Mouse (Mus musculus) embryonic stem cell, embryonic (primary cell): Measurements from ENCODE around the gene Thbs4.

Source experiments
- CTCF ChIA-PET, 4 experiments: fragments of 300-600 bp in 2 of 4; fragments of 350-600 bp in 2 of 4; sonication (Branson Sonifier 250); formaldehyde crosslinking; loops; one replicate each; lab custom pipeline; 2022; ENCODE audit warnings: inconsistent platforms in 2 of 4; lab: Charles Lee
- POLR2A ChIA-PET, 4 experiments: fragments of 300-600 bp in 2 of 4; fragments of 350-600 bp in 2 of 4; sonication (Branson Sonifier 250); formaldehyde crosslinking; loops; one replicate each; lab custom pipeline; 2022; ENCODE audit warnings: antibody characterized with exemption in 4 of 4, inconsistent platforms in 1 of 4; lab: Charles Lee

Thbs4 gene

DNA sequence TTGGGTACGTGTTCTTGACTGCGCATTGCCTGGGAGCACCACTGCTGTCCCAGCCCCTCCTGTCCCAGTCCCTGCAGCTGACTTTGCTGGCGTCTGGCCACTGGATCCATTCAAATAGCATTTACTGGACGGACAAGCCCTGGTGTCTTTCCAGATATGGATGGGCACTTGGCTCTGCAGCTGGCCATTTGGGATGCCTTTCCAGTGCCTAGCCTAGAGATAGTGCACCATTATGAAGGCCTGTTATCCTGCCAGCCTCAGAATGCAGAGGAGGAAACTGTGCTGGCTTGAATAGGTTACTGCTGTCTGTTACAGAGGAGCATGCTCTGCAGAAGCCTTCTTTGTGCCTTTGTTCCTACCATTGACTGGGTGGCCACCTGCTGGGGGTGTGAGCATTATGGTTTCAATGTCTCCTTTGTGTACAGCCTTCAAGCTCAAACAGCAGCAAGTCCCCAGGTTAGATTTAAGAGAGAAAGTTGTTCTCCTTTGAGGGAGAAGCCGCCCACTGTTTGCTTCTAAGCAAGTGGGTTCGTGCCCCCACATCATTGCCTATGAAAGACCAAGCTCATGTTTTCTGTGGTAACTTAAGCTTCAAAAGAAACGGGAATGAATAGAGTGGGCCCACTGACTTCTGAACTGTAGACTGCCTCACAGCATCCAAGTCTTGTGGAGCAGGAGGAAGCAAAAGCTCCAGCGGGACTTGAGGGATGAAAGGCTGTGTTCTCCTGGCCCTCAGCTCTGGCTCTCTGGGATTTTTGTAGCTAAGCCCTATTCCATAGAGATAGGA lies 91.2 kb downstream of the Thbs4 start:
- ChIA-PET CTCF (interaction anchor here in 1 of 4 experiments (0.6 to 0.8 kb wide), 2 partner anchors 29 to 75 kb away, joined by 3 read pairs; no protein-coding TSS in a partner anchor), POLR2A (interaction anchor here in 3 of 4 experiments (0.5 to 1.6 kb wide), 8 partner anchors 9 to 1186 kb away, joined by 3 to 8 read pairs (median 4); partner anchors contain the start of genes Msh3 (in 2 of the 3), Serinc5 (in 2 of the 3) and Dhfr (in 1 of the 3))

DNA sequence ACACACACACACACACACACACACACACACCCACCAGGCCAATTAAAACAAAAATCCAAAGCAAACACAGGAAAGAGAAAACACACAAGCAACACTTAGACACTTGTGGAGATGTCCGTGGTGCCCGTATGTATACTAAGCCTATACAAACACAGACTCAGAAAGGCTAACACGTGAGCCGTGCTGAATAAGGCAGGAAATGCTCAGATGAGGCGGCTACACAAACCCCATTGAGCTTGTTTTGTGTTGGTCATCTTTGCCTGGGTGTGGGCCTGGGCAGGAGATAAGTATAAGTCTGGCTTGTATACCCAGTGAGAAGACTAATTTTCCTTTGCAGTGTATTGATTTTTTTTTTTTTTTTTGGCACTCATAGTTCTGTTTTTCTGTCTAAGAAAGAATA lies 92.6 kb downstream of the Thbs4 start:
- ChIA-PET CTCF (no interaction called here), POLR2A (interaction anchor here in 1 of 4 experiments (0.7 kb wide), 1 partner anchor 41 kb away, joined by 3 read pairs; no protein-coding TSS in a partner anchor)
